Mouse (Mus musculus) adrenal gland, postnatal 4 days (tissue): ENCODE results near the gene Uvrag. TPM values are rescaled to one million over a fixed set of nuclear protein-coding genes. Genes with fewer than 3 reads are reported as not detected.

Source experiments
- DNase-seq, 2 experiments: peaks; one replicate each; pipeline ENCODE4 v3.0.0; 2021 to 2022; ENCODE audit warnings: low spot score in 2 of 2, mixed read lengths in 2 of 2
- total RNA-seq, 2 experiments: library from RNA; stranded (reverse); gene quantifications; 2 replicates each; pipeline ENCODE4 v1.2.3; 2021

Gene Uvrag
- total RNA-seq, 2 experiments from 2014 or later = 32.5 to 43.8 TPM

- no peak for DNase-seq
Measured at GRCm38 (mm10) chr7:99166159-99166558, 25.2 kb upstream of the Uvrag start.

DNA sequence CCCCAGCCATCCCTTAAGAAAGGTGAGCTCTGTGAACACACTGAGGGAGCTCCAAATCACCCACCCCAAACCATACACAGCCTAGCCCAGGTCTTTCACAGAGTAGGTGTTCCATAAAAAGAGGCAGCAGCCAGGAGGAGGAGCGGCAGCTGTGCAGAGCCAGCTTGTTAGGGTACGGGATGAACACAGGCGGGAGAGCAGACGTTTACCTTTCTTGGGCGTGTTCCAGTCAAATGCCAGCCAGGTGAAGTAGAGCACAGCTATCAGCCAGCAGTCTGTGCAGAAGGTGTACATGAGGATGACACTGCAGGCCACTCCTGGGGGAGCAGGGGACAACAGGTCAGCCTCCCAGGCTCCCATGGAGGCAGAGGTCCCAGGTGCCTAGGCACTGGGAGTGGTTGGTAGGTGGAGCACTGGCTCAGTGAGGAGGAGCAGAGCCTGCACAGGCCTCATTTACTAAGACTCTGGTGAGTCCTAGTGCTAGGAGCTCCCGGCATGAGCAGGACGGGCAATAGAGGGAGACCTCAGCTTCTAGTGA lies 24.0 kb upstream of the Uvrag start:
- DNase-seq = no peak

DNA sequence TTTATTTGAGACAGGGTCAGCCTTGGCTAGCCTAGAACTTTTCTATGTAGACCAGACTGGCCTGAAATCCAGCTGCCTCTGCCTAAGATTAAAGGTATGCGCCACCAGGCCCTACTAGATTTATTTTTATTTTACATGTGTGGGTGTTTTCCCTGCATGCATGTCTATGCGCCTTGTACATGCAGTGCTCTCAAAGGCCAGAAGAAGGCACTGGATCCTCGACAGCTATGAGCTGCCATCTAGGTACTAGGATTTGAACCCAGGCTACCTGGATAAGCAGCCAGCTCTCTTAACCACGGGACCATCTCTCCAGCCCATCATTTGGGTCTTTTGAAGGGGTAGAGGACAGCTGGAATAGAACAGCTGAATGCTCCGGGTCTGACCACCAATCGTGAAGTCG lies 21.5 kb upstream of the Uvrag start:
- no peak for DNase-seq

- DNase-seq = no peak
Measured at GRCm38 (mm10) chr7:99161961-99162360, 21.0 kb upstream of the Uvrag start.

DNA sequence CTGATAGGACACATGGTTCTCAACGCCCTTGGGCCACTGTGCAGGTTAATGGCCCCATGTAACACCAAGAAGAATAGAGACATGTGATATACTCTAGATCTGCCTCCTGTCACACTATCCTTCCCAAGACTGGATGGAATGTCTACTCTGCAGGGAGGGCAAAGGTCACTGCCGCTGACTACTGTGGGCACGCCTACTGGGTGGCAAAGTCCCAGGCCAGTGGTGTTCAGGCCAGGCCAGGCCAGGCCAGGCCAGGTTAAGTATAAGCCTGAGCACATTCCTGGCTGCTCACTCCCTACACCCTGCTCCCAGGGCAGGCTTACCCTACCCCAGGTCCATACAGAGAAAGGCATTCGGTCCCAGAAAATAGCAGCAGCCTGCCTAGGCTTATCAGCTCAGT lies 20.6 kb upstream of the Uvrag start:
- DNase-seq = no peak

GRCm38 (mm10) chr7:99160995-99161394 lies 20.1 kb upstream of the Uvrag start:
- DNase-seq = no peak

DNA sequence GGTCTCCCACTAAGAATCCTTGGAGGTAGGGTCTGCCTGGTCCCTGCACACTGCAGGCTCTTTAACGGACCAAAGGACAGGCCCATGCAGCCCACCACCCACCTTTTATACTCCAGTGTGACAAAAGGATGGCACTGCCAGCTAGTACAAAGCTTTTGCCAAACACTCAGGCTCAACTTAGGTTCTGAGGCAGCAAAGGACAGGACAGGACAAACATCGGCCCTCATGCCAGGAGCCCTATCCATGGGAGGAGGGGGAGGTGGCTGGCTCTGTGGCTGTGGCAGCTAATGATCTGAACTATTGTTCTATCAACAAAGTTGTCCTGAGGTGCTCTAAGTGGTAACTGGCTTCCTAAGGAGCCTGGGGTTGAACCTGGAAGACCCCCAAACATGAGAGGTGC lies 18.5 kb upstream of the Uvrag start:
- DNase-seq = no peak

DNA sequence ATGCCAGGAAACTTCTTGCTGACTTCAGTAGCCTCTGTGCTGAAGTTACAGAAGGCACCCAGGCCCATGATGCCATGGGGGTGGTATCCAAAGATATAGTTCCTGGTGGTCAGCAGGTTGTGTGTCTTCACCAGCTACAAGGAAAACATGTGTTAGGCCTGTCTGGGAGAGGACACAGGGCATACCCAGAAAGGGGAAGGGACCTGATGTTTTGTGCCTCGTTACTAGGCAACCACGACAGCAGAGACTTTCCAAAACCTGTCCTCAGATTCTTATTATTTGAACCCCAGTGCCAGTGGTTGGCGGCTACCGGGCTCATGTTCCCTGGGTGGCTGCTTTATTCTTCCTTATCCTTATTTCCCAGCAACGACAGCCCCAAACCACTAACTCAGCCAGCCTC lies 18.0 kb upstream of the Uvrag start:
- DNase-seq = no peak

GRCm38 (mm10) chr7:99158011-99158410 lies 17.1 kb upstream of the Uvrag start:
- DNase-seq = no peak

DNA sequence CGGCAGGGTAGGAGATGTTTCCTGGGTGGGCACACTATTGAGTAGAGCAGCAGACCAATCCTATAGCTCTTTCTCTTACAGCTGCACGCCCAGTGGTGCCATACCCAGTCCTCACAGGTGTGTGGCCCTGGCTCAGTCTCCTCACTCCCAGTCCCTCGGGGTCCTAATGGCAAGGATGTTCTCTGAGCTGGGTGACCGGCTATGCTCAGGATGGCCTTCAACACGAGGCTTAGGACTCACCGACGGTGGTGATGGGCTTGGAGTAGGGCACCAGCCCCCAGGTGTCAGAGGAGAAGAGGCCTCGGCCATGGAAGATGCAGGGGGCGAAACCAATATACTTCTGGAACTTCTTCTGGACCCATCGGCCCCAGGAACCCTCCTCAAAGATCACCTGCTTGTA lies 15.8 kb upstream of the Uvrag start:
- DNase-seq = no peak

DNA sequence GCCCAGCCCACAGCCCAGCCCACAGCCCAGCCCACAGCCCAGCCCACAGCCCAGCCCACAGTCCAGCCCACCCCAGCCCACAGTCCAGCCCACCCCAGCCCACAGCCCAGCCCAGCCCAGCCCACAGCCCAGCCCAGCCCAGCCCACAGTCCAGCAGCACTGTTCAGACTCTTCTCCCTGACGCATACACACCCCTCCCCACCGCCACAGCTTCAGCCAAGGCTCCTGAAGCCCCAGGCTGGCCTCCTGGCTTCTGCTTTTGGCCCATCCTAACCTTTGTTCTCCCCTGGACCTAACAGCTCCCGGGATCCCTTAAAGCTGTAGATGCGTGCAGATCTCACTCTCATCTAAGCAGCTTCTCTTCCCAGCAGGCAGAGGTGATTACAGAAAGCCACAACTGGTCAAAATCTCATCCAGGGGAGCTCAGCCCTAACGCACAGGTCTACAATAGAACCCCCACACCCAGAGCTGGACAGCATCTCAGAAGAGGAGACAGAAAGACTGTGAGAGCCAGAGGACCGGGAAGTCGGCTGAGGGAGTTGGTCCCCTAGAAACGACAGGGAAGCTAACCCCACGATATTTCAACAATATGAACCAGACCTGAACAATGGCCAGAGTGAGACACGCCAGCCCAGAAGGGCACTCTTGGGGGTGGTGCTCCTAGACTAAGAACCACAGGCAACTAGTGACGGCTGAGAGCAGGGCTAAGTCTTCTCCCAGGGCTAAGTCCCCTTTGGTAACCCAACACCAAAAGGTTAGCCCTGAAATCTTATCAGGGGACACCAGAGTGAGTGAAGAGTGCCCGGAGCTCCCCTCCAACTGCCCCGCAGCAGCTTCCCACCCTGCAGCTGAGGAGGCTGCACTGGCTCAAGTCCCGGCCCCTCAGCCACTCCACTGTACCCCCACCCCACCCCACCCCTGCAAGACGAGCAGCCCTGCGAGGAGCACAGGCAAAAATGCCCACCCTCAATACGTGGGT lies 14.7 kb upstream of the Uvrag start:
- DNase-seq = no peak

GRCm38 (mm10) chr7:99154648-99155151 lies 13.8 kb upstream of the Uvrag start:
- DNase-seq = no peak

- DNase-seq = no peak
Measured at GRCm38 (mm10) chr7:99153686-99154202, 12.8 kb upstream of the Uvrag start.

- DNase-seq = no peak
Measured at GRCm38 (mm10) chr7:99152756-99153155, 11.8 kb upstream of the Uvrag start.

- peak; percentile 76 to 93 for DNase-seq
Measured at GRCm38 (mm10) chr7:99151342-99151741, 10.4 kb upstream of the Uvrag start.

DNA sequence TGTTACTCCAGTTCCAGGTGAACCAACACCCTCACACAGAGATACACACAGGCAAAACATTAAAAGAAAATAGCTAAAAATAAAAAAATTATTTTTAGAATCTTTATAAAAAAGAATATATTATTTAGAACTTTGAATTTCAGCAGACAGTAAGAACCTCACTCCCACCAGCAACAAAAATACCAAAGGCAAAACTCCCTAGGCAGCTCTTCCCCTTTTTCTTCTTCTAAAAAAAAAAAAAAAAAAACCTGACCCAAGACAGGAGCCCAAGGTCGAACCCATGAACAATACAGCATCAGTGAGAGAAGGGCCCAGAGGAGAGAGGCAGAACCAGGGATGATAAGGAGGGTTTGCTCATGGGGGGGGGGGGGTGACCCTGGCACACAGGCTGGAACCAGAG lies 8.1 kb upstream of the Uvrag start:
- no peak for DNase-seq

DNA sequence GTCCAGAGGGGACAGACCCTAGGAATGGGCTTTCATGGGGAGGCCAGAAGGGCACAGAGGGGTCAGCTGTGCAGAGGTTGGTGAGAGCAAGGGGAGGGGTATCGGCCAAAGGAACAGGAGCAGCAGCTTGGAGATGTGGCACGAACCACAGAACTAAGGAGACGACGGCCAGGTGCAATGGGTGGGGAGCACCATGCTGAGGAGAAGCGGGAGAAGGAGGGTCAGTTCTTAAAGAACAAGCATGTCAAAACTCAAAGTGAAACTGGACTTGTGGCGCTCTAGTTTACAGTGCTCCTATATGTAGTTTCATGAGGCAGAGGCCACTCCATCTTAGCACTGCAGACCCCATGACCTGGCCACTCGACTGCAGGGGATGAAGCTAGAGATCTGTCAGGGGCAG lies 6.6 kb upstream of the Uvrag start:
- no peak for DNase-seq

- DNase-seq = no peak
Measured at GRCm38 (mm10) chr7:99146906-99147305, 6.0 kb upstream of the Uvrag start.

GRCm38 (mm10) chr7:99146011-99146410 lies 5.1 kb upstream of the Uvrag start:
- DNase-seq = no peak

- DNase-seq = no peak
Measured at GRCm38 (mm10) chr7:99144616-99145015, 3.7 kb upstream of the Uvrag start.

DNA sequence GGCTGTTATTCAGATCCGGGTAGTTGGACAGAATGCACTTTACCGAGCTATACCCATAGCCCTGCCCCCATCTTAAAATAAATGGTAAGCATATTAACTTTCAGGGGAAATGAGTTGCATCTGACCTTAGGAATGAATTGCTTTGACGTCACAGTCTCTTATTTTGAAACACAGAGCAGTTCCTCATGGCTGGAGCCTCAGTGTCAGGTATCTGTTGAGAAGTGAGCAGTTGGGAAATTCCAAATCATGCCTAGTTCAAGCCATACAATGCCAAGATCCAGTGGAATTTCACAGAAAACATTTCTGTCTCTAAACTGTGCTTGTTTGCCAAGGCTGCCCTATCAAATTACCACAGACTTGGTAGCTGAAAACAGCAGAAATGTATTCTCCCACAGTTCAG lies 2.3 kb upstream of the Uvrag start:
- no peak for DNase-seq

GRCm38 (mm10) chr7:99141919-99142606 lies 1.1 kb upstream of the Uvrag start:
- no peak for DNase-seq
